Mouse (Mus musculus) G1E (cell line): ENCODE data around the gene Upp1. TPM values are rescaled to one million over a fixed set of nuclear protein-coding genes. Genes with fewer than 3 reads are reported as not detected.

Experiments
- ATAC-seq: 2 replicates; pipeline ENCODE4 v1.8.0; 2016; ENCODE audit warnings: mild to moderate bottlenecking; ENCODE audit not compliant: insufficient number of reproducible peaks, poor library complexity, low FRiP score, severe bottlenecking; ENCODE audit errors: extremely low read depth
- DNase-seq: peaks from one replicate; pipeline ENCODE4 v3.0.0; 2012; ENCODE audit warnings: low spot score
- H3K27me3 ChIP-seq: 2 replicates; pipeline ENCODE4 v1.6.1; 2012; ENCODE audit warnings: mild to moderate bottlenecking, low read length, inconsistent platforms; ENCODE audit not compliant: insufficient read depth
- H3K36me3 ChIP-seq: replicated peaks from 2 replicates; pipeline ENCODE3; 2012; ENCODE audit warnings: mild to moderate bottlenecking, inconsistent platforms
- H3K4me1 ChIP-seq: 2 replicates; pipeline ENCODE4 v1.6.1; 2012; ENCODE audit warnings: low read depth, low read length, inconsistent platforms, mixed read lengths; ENCODE audit not compliant: insufficient read depth
- H3K4me3 ChIP-seq: 2 replicates; pipeline ENCODE4 v1.5.1; 2012; ENCODE audit warnings: low read depth, mild to moderate bottlenecking, inconsistent platforms, low read length, moderate library complexity, mixed read lengths
- H3K9me3 ChIP-seq: replicated peaks from 2 replicates; pipeline ENCODE4 v1.6.1; 2012; ENCODE audit warnings: inconsistent platforms
- CTCF ChIP-seq: IDR thresholded peaks from 2 replicates; pipeline ENCODE4 v1.5.1; 2012; ENCODE audit warnings: low read depth, low read length, inconsistent platforms, mixed read lengths
- GATA1 ChIP-seq: IDR thresholded peaks from 2 replicates; pipeline ENCODE4 v1.6.1; 2012; ENCODE audit warnings: borderline replicate concordance, low read length, inconsistent platforms, mixed read lengths
- GATA2 ChIP-seq: IDR thresholded peaks from 2 replicates; pipeline ENCODE4 v1.6.1; 2012; ENCODE audit warnings: low read depth, low read length, inconsistent platforms, borderline replicate concordance
- POLR2AphosphoS5 ChIP-seq: IDR thresholded peaks from 2 replicates; pipeline ENCODE4 v1.6.1; 2012; ENCODE audit warnings: low read depth, low read length, inconsistent platforms; ENCODE audit not compliant: insufficient replicate concordance
- TAL1 ChIP-seq: conservative IDR thresholded peaks from 2 replicates; pipeline ENCODE4 v1.6.1; 2012; ENCODE audit warnings: low read depth, low read length, inconsistent platforms, mixed read lengths
- polyA plus RNA-seq: library from polyadenylated mRNA; stranded (reverse); fragments of >175 nt; gene quantifications from 2 replicates; pipeline ENCODE4 v1.2.3, GENCODE M21; 2012
- total RNA-seq, 2 experiments: library from RNA; stranded (forward) in 1 of 2; stranded (reverse) in 1 of 2; fragments of 200-1000 nt in 1 of 2; fragments of >200 nt in 1 of 2; fragmentation: Nextera tagmentation in 1 of 2; gene quantifications; 2 replicates each; pipeline ENCODE4 v1.2.3; 2014 to 2017

The Upp1 gene
- total and polyA plus RNA-seq, 3 experiments: 3.0 to 76.5 (median 37.0) TPM

- no peaks in the 10 kb centered on the region for H3K9me3 ChIP-seq
- peaks cover 3% of the 10 kb centered on the region for H3K36me3 ChIP-seq
- TF ChIP-seq TAL1 (no peak), GATA2 (no peak), GATA1 (no peak), CTCF (no peak), POLR2AphosphoS5 (no peak)
- ATAC-seq: peak; percentile 36
- H3K4me1 ChIP-seq: peaks cover 80% of the 10 kb centered on the region
- peak overlapping the region; percentile 76 for H3K4me3 ChIP-seq
- H3K27me3 ChIP-seq: peaks cover 14% of the 10 kb centered on the region; the same call in 1 of the 2 replicates
- DNase-seq: peak; percentile 43
Observed at GRCm38 (mm10) chr11:9117358-9118049, 399 bp upstream of the Upp1 start.

GRCm38 (mm10) chr11:9118421-9119121 lies 668 bp downstream of the Upp1 start:
- ATAC-seq: peak; percentile 72
- Histone ChIP-seq H3K27me3 (peaks cover 14% of the 10 kb centered on the region; the same call in 1 of the 2 replicates), H3K4me1 (peaks cover 73% of the 10 kb centered on the region), H3K9me3 (no peaks in the 10 kb centered on the region), H3K36me3 (peaks cover 12% of the 10 kb centered on the region), H3K4me3 (peak overlapping the region; percentile 76)
- peak; percentile 76 for DNase-seq
- TF ChIP-seq CTCF: no peak
- TF ChIP-seq GATA2: no peak
- TF ChIP-seq GATA1: no peak
- no peak for TF ChIP-seq POLR2AphosphoS5
- TF ChIP-seq TAL1: no peak

- TF ChIP-seq TAL1 (no peak), POLR2AphosphoS5 (no peak), GATA1 (no peak), CTCF (no peak), GATA2 (no peak)
- no peaks in the 10 kb centered on the region for H3K9me3 ChIP-seq
- H3K27me3 ChIP-seq: peaks cover 14% of the 10 kb centered on the region; the same call in 1 of the 2 replicates
- no peak for DNase-seq
- peaks cover 66% of the 10 kb centered on the region for H3K4me1 ChIP-seq
- H3K36me3 ChIP-seq: peaks cover 13% of the 10 kb centered on the region
- ATAC-seq: no peak
- H3K4me3 ChIP-seq: peak overlapping the region; percentile 76
Observed at GRCm38 (mm10) chr11:9119231-9120020, 1.5 kb downstream of the Upp1 start.

GRCm38 (mm10) chr11:9122315-9122714 lies 4.4 kb downstream of the Upp1 start:
- H3K4me1 ChIP-seq: peaks cover 44% of the 10 kb centered on the region
- H3K4me3 ChIP-seq: no peak overlapping the region
- DNase-seq (no peak), ATAC-seq (no peak)
- H3K9me3 ChIP-seq: no peaks in the 10 kb centered on the region
- peaks cover 16% of the 10 kb centered on the region; the same call in 1 of the 2 replicates for H3K27me3 ChIP-seq
- peaks cover 27% of the 10 kb centered on the region for H3K36me3 ChIP-seq
- TF ChIP-seq CTCF: no peak

- no peak for TF ChIP-seq GATA1
- TF ChIP-seq CTCF: no peak
- TF ChIP-seq GATA2: no peak
- TF ChIP-seq POLR2AphosphoS5: no peak
- no peak for DNase-seq
- ATAC-seq: no peak
- Histone ChIP-seq H3K9me3 (no peaks in the 10 kb centered on the region), H3K36me3 (peaks cover 32% of the 10 kb centered on the region), H3K4me1 (peaks cover 10% of the 10 kb centered on the region), H3K27me3 (peaks cover 2% of the 10 kb centered on the region; the same call in 1 of the 2 replicates), H3K4me3 (no peak overlapping the region)
Observed at GRCm38 (mm10) chr11:9126373-9127107, 8.6 kb downstream of the Upp1 start.

GRCm38 (mm10) chr11:9128110-9128509 lies 10.2 kb downstream of the Upp1 start:
- no peak for TF ChIP-seq GATA1
- Histone ChIP-seq H3K4me1 (peaks cover 7% of the 10 kb centered on the region), H3K9me3 (no peaks in the 10 kb centered on the region), H3K4me3 (no peak overlapping the region), H3K27me3 (peaks cover 2% of the 10 kb centered on the region; the same call in 1 of the 2 replicates), H3K36me3 (peaks cover 40% of the 10 kb centered on the region)
- no peak for DNase-seq
- ATAC-seq: no peak
